Mouse (Mus musculus): ENCODE data around the gene Crmp1.

Gene Crmp1

DNA sequence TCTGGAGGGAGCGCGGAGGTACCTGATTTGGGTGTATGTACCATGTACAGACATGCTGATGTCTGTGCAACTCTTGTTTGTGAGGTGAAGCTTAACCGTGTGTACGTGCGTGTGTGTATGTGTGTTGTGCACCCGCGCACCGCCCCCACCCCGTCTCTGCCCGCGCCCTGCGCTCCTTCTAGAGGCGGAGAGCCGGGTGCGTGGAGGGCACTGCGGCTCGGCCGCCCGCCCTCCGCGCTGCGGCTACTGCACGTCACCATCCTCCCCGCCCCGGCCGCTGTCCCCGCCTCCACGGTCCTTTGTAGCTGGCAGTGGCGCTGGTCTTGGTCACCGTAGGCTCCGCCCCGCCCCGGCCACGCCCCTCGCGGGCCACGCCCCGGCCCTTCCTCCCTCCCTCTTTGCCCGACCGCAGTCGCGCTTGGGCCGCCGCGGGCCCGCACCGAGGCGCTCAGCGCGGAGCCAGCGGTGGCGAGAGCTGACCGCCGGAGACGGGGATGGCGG is at the start of gene Crmp1:
TSS of gene Crmp1 (plus strand) at position 290 of the 501 bp plus-strand sequence.
- DNase-seq (ENCODE audit: low read depth, low spot score) = peak; percentile 38

DNA sequence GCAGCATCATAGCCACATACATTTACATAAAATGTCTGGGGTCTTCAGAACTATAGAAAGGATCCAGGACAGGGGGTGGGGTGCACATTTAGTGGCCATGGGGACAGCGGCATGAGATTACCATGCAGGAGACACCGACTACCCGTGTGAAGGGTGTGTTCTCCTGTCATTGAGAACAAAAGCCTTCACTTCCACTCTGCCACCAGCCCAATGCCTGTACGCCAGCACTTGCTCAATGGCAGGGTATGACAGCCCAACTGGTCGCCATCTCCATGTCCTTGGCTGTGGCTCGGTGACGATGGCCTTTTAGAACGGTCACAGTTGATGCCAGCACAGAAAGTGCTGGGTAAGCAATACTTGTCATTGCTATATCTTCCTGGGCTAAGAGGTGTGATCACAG is 45.5 kb upstream of the Crmp1 start:
- no peak for DNase-seq (ENCODE audit: low read depth, low spot score)

DNA sequence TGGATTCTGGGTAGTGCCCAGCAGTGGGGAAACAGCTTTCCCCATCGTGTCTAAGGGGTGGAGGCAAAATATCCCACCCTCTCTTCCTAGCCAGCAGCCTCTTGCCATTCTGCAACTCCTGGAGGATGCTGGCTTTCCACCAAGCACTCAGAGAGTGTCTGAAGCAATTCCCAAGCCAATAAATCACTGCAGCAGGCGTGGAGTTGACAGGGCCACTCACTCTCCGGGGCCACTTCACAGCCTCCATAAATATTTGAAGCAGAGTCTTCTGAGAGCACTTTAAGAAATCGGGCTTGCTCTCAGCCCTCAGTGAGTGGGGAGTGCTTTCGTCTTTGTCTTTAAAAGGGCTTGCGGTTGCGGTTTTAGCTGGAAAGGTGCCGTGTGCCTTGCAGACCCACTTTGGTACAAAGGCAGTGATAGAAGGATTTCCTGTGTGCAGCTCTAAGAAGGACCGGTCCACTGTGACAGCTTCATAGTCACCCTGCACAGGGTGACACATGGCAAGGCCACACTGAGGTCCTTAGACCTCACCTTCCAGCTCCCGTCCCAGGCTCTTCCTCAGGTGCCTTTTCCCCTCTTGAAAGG is 45.0 kb upstream of the Crmp1 start:
- DNase-seq (ENCODE audit: low read depth, low spot score) = peak; percentile 52

DNA sequence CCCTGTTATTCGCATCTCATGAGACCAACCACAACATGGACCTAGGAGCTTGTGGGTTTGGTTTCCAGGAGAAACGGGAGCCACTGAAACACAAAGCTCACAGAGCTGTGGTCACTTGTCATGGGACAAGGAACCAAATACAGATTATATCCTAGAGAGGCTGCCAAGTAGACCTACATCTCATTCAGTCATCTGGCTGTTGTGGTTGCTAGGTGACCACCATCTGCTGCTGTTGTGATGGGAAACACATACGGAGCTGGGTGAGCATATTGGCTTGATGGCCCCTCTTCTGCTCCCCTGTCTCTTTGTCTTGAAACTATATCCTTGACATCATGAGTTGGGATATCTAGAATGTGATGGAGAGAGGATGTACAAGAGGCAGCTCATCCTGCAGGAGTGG is 44.3 kb upstream of the Crmp1 start:
- no peak for DNase-seq (ENCODE audit: low read depth, low spot score)

DNA sequence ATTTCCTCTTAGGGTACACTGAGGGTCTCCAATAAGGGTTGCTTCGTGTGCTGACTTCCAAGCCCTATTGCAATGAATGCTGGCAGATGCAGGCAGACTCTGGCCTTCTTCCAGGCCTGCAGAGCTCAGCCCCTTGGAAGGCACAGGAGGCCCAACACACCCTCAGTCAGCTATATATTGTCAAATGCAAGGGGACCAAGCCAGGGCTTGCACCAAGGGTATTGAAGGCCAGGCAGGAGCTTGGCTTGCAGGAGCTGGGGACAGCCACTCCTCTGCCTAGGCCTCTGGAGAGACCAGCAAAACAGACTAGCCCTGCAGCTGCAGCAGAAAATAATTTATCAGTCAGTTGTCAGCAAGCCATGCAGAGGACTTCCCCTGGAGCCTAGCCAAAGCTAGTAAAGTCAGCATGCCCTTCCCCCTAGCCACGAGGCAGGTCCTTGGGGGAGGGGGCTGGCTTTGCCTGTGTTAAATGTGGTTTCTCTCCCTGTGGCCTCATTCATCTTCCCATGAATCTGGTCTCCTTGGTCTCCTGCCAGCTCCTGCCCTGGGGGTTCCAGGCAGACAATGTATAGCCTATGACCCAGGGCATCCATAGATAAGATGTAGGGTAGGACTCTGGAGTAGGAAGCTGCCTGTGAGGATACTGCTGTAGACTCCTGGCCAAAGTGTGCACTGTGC is 43.6 kb upstream of the Crmp1 start:
- peak; percentile 12 for DNase-seq (ENCODE audit: low read depth, low spot score)

DNA sequence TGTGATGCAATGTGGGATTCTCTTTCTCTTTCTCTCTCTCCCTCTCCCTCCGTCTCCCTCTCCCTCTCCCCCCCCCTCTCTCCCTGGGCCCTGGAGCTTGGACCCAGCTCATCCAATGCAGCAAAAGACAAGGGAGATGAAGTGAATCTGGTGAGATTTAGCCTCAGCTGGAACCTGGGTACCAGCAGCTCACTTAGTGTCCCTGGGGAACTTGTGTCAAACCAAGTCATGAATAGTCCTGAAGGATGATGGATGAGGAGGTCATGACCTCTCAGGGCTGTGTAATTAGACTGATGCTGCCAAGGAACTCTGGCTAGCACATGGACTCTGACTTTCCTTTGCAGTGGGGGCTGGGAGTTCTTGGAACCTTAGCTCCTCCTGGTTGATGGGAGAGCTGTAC is 39.5 kb upstream of the Crmp1 start:
- no peak for DNase-seq (ENCODE audit: low read depth, low spot score)

DNA sequence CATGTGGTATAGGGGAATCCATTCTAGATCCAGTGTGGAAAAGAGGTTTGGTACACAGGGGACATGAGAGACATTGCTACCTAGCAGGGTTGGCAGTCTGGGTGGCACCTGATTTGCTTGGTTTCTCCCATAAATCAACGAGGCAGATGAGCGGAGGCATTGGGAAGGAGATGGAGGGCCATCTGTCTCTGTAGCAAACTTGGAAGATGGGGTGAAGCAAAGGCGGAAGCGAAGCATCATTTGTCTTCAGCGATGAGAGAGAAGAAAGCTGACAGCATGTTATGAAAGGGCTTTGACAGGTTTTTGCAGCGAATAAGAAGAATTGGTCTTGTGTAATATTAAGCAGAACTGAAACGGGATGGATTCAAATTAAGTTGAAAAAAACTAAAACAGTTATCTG is 36.9 kb upstream of the Crmp1 start:
- DNase-seq (ENCODE audit: low read depth, low spot score) = no peak

DNA sequence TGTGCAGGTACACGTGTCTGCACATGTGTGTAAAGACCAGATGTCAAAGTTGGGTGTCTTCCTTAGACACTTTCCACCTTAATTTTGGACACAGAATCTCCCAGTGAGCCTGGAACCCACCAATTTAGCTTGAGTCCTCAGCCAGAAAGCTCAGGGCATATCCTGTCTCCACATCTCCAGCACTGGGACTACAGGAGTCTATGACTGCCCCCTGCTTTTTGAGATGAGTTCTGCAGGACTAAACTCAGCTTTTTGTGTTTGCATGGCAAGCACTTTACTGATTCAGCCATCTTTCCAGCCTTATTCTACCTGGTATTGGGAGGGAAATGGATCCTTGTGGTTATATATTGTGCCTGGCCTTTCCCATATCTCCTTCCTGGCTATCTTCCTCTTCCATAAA is 36.3 kb upstream of the Crmp1 start:
- DNase-seq (ENCODE audit: low read depth, low spot score) = peak; percentile 12

DNA sequence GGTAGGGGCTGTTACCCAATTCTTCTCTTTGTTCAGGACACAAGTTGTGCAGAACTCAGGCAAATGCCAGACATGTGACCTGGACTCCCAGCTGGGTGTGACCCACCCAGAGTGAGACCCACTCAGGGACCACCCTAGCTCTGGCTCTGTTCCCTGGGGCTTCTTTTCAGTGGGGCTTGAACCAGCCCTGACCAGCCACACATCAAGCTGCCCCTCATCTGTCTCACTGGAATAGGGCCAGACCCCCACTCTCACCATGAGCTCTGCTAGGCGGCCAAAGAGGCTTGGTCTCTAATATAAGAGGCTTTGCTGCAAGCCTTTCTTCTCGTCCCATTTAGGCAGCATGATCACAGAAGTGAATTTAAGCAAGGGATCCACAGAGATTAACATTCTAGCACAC is 35.4 kb upstream of the Crmp1 start:
- DNase-seq (ENCODE audit: low read depth, low spot score) = no peak

DNA sequence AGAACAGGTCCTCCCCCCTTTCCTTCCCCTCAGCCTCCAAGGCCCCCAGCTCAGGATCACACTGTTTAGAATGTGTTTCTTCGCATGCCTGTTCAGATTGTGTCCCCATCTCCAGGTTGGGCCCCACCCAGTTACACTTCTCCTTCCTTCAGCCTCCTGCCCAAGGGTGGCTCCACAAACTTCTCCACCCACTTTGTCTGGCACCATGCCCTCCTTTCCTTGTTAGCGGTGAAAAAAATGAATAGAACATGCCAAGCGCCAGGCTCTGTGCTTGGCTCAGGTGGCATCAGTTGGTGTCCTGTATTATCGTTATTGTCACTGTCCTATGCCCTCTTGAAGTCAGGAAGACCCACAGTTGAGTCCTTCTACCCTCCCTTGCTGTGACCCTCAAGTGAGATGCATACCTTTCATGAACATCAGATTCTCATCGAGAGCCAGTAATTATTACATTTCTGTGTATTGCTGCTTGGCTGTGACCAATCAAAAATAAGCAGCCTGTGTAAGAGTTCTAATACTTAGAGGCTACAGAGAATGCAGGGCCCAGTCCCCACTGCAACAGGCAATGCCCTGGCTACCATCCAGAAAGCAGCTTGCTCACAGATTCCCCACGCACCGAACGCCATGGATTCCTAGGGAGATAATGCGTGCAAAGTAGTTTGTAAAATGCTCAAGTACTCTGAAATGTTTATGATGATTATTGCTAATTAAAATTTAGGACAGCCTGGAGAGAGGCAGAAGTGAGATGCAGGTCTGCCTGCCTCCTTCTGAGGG is 28.6 kb upstream of the Crmp1 start:
- DNase-seq (ENCODE audit: low read depth, low spot score) = no peak

DNA sequence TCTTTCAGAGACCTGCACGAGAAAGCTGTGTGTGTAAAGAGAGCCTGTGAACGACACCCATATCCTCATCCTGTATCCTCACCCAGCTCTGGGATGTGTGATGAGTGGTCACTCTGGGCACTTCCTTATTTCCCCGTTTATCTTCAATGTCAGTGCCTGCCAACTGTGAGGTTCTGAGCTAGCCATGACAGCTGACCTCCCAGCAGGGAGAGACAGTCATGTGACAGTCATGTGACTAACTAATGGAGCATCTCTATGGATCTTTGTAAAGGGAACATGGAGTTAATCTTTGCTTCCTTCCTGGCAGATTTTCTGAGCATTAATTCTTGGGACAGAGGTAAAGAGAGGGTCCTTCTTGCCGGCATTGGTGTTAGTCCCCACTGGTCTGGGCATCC is 28.0 kb upstream of the Crmp1 start:
- no peak for DNase-seq (ENCODE audit: low read depth, low spot score)

DNA sequence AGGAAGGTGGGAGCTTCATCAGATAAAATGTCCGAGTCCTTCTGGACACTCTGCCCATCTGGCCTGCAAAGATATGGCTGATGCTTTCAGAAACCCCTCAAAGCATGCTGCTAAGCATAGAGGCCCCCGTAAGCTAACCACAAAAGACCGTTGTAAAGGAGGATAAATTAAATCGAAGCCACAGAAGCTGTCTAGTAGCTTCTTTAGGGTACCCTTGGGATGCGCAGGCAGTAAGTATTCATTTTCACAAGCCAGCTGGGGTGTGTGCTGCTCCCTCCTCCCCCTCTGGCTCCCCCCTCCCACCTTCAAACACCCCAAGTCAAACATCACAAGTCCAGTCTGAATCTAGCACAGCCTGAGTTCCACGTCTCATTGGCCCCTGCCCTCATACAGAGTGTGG is 27.1 kb upstream of the Crmp1 start:
- DNase-seq (ENCODE audit: low read depth, low spot score) = no peak

DNA sequence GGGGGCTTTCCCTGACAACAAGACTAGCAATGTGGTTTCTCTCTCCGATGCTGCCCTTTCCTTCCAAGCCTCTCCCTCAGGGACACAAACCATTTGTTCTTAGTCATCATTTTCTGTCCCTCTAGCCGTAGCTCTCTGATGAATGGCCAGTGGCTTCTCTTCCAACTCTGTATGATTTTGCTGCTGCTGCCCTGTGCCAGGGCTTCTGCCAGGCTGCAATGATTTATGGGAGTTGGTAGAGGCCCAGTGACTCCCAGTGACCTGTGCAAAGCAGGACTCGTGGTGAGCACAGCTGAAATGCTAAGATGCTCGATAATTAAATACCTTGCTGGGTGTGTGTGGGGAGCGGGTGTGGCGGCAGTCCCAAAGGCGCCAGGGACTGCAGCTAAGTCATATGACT is 26.5 kb upstream of the Crmp1 start:
- no peak for DNase-seq (ENCODE audit: low read depth, low spot score)

DNA sequence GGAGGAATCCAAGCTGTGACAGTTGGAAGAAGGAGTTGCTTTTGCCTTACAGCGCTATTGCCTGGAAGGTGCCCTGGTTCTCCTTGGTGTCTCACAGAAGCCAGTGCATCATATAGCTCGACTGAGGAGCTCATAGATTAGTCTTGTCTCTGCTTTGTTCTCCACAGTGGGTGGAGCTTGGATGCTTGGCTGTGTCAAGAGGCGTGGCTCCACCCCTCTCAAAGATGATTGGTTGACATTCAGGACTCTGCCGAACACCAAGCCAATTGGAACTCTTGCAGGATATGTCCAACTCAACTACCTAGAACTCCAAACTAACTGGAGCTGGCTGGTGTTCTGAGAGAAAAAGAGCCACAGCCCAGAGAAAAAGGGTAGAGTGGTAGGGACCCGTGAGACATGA is 22.1 kb upstream of the Crmp1 start:
- DNase-seq (ENCODE audit: low read depth, low spot score) = no peak

DNA sequence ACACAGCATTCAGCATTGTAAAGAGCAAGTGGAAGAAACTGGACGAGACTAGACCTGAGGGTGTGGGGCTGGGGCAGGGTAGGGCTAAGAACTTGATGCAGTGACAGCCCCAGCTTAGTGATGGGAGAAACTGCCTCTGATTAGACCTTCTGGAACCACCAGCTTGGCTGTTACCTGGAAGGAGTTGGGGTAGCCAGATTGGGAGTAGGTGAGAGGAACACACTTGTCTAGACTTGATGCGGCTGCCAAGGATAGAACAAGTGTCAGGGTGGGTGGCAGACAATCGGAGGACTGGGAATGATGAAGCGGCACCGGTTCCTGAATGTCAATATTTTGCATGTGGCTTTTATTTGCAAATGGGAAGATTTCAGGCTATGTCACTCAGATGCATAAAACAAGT is 21.2 kb upstream of the Crmp1 start:
- DNase-seq (ENCODE audit: low read depth, low spot score) = no peak

DNA sequence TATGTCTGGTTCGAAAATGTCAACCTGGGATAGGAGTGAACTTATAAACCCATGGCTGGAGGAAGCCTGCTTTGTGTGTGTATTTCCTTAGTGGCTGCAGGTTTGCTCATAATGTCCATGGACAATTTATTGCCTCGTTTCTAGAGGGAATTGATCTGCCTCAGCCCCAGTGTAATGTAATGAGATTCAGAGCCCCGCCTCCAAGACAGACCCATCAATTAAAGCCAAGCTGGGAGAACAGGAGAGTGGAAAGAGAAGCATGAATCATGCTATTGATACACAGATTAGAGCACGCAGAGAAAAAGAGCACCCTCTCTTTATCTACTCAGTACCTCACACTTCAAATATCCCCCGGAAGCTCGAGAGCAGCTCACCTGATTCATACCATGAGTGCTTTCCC is 20.2 kb upstream of the Crmp1 start:
- no peak for DNase-seq (ENCODE audit: low read depth, low spot score)

DNA sequence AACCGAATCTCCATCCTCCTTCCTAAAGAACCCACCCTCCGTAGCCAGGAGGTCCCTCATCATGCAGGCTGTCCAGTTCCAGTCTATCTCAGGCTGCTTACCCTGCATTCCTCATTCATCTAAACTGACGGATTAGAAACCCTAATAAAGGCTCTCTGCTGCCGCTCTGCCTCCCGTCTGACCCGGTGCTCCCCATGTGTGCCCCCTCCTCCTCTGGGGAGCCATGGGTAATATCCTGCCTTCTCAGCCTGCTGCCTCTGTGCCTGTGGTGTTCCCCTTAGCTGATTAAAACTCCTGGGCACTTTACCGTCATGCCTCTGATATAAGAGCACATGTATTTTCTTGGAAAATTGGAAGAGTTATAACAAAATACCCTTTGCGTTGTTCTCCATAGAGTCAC is 19.4 kb upstream of the Crmp1 start:
- no peak for DNase-seq (ENCODE audit: low read depth, low spot score)

DNA sequence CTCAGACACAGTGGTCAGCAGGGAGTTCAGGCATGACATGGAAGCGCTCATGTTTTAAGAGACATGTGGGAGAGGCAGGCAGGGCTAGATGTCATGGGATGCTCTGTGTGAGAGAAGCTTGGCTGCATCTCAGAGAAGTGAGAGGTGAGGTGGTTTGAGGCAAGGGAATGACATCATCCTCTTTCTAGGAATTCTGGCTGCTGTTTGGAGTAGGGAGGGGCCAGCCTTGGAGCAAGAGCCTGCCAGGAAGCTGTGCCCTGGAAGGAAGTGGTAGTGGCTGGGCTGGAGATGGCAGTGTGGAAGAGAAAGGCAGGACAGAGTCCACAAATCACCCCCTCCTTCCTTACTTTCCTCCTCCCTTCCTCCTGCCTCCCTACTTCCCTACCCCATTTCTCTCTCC is 16.0 kb upstream of the Crmp1 start:
- no peak for DNase-seq (ENCODE audit: low read depth, low spot score)

DNA sequence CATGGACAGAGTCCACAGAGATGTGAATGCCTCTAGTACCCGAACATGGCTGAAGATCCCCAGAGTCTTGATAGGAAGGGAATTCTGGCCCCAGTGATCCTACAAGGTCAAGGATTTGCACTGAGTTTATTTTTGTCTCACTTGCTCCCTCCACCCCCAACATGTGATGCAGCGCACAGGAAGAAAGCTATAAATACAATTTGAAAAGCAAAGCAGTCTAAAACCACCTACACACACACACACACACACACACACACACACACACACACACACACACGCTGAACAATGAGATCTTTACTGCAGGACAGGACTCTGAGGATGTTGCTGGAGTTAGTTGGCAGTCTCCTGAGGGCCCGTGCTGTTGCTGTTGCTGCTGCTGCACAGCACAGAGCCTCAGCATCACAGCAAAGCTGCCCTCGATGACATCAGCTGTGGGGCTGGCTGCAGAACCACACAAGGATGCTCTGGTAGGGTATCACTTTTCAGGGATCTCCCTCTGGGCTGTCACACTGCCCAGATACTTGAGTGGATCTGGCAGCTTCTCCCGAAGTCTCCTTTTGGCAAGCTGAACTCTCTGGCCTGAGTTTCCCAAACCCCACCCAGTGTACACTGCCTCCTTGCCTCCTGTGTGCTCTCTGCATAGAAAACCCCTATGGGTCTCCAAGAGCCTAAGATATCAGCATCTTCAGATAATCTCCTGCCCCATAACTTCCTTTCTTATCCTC is 13.6 kb upstream of the Crmp1 start:
- DNase-seq (ENCODE audit: low read depth, low spot score) = no peak

DNA sequence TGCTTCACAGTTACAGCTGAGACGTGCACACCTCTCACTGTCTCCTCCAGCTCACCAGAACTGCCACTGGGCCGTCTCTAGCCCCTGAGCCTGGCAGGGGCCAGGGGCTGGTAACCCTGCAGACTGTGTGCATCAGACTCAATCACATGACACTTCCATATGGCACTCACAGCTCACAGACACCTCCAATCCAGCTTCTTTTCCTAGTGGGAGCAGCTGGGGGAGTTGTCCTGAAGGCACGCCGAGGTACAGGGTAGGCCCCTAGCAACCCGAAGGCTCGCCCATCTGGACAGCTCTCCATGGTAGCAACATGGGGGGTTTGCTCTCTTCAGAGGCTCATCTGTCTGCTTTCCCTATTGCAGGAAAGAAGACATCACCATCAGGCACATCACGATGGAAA is 12.8 kb upstream of the Crmp1 start:
- no peak for DNase-seq (ENCODE audit: low read depth, low spot score)

DNA sequence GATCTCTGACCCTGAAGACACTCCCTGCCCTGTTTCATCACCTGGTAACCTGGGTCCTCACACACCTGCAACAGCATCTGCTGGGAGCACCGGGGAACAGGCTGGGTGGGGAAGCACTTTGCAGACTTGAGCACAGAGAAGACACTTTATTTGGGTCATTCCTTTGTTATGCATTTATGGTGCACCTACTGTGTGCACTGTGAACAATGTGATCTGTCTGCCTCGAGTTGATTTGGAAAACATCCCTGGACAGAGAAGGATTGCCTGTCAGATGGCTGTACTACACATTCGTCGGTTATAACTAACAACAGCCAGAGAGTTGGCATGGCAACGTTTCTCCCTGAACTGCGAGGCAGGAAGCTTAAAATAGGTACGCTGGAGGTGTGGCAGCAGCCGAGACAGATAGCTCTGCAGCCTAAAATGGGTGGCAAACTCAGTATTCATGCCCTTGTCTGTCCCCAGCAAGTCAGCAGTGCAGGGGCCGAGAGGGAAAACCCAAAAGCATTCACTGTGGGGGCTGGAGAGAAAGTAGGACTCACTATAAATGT is 8.7 kb upstream of the Crmp1 start:
- DNase-seq (ENCODE audit: low read depth, low spot score) = no peak

DNA sequence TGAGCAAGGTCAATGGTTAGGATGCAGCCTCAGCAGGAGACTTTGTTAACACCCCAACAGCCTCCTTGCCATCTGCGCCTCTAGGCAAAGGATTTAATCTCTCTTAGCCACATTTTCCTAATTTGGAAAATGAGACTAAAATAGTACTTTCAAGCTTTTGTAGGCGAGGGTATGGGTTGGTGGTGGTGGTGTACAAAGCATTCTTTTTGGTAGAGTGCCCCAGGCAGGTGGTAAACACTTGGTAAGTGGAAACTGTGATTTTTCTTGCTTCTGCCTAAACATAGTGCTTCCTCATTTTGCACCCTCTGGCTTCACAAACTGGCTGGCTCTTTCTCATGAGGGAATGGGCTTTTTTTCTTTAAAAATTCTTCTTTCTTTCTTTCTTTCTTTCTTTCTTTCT is 3.1 kb upstream of the Crmp1 start:
- DNase-seq (ENCODE audit: low read depth, low spot score) = no peak
